Mouse (Mus musculus) cerebellum, postnatal 4 days (tissue): ENCODE measurements at regions not wholly inside any gene's neighbourhood (a gene's known extent, or its start where the extent isn't known, plus 50 kb on each side); places are given as distances from the start of the nearest gene placed in this dataset.
"Not testable (repeated sequence)": the region's sequence is repeated elsewhere in the genome, so short reads cannot be mapped to it uniquely, and the experiment has no call there.

Experiments used
- DNase-seq, 2 experiments: peaks; one replicate each; pipeline ENCODE4 v3.0.0; 2022; ENCODE audit warnings: low spot score in 2 of 2, mixed read lengths in 1 of 2

- DNase-seq: no peak
Observed at GRCm38 (mm10) chr8:89562597-89562996, 518.6 kb upstream of the Sall1 start.

DNA sequence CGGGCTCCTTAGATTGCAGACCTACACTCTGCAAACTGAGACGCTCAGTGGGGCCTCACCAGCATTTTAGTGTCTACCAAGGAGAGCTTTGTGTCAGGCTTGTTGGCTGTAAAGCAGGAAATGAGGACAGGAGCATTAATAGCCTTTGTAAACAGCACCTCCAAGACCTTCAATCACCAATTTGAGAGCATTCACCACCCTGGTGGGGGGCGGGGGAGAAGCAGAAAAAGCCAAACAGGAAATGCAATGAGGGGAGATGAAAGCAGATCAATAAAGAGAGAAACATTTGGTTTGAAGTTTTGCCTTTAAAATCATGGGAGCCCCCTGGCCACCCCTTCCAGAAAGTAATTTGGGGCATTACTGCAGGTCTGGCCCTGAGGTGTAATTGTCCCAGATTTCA, 497.3 kb upstream of the Sall1 start:
- DNase-seq: no peak

DNA sequence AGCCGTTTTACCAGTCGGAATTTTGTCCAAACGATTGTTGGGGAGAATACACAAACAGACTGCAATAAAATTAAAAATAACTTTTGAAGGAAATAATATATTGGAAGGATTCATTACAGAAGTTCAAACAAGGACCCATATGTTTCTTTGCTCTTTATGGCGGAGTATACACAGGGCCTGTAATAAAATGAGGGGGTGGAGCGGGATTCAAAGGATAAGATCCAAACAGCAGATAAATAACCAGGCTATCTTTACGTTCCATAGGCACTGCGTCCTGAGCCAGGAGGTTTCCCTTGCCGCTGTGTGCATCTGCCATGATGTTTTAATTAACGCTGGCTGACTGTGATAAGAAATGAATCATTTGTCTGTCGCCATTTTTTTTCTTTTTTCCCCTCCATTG, 490.6 kb upstream of the Sall1 start:
- no peak for DNase-seq

DNA sequence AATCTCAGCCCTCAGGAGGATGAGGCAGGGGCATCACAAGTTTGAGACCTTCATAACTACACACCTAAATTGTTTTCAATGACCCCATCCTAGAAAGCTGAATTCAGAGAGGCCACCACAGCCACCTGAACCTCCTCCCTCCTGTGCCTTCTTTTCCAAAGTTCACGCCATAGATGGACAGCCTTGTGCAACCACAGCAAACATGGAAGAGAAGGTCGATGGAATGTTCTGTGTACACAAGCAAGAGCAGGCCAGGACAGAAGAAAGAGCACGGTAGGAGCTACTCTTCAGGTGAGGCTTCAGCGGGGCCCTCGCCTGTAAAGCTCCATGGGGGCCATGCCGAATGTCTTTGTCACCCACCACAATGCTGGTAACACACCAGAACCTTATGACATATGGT, 481.1 kb upstream of the Sall1 start:
- DNase-seq: no peak

- DNase-seq: no peak
Observed at GRCm38 (mm10) chr8:89523336-89523735, 479.4 kb upstream of the Sall1 start.

DNA sequence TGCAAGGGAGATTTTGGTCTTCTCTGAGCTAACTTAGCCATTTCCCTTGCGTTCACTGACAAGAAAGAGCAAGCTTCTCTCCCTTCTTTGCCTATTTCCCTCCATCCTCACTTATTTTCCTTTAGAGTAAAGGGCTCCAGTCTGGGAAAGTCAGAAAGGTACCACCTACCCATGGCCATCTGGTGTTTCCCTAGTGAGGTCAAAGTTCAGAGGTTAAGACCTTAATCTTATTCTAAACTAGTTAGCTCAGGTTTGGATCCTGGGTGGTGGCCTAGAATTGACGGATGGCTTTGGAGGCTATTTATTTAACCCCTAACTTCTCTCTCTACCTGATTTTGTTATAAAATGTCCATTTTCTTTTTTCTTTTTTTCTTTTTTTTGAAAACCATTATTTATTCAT, 472.6 kb upstream of the Sall1 start:
- no peak for DNase-seq

DNA sequence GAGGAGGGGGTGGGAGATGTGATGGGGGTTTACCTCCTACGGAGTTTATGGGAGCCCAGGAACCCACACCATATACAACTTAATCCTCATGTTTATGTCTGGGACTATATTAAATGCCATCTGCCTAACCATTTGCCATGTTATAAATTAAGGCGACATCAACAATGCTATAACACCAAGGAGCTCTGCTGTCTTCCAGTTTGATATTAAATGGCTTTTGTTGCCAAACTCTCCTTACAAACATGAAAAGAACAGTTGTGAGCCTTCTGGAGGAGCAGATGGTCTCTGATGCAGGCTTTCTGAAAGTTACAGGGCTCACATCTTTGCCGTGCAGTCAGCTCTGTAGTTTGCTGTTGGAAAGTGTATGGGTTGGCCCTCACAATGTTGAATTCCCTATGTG, 470.3 kb upstream of the Sall1 start:
- DNase-seq: no peak

DNA sequence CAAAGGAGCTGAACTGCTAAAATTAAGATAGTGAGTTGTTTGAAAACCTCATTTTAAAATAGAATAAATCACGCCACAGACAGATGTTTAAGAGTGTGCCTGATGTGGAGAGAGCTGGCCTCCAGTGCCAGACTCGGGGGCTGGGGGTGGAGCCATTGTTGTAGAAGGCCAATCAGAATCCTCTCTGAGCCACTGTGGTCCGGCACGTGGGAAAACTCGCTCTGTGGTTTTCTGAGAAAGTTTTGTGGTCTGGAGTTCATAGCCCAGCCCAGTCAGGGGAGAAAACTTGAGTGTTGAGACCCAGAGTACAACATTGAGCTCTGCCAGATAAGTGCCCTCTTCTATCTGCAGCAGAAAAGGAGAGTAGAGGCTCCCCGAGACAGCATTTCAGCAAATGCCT, 463.7 kb upstream of the Sall1 start:
- no peak for DNase-seq

DNA sequence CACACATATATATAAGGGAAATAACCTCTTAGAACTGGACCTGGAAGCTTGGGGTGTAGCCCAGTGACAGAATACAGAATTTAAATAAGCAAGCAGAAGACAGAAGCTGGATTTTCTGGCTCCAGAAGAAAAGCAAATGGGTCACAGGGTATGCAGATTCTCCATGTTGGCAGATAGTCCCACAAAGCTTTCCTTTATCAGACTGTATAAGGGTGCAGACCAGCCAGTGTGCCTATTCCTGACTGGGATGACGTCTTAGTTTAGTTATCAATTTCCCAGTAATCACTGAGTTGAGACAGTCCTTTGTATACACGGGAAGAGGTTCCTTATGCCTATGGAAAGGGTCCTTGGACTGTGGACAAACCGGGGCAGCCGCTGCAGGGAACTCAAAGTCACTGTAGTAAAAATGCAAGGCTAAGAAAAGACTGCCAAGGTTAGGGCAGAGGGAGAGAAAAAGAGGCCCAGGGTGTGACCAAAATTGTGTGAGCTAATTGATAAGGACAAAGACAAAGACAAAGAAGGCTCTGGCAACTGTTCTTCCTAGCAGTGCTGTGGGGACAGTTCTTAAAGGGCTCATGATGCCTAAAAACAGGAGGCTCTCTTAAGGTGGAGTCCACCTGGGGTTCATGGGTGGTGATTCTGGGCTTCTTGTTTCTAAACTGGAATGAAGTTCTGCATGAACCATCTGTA, 459.7 kb upstream of the Sall1 start:
- no peak for DNase-seq

GRCm38 (mm10) chr8:89503030-89503429, 459.1 kb upstream of the Sall1 start:
- DNase-seq: no peak

DNA sequence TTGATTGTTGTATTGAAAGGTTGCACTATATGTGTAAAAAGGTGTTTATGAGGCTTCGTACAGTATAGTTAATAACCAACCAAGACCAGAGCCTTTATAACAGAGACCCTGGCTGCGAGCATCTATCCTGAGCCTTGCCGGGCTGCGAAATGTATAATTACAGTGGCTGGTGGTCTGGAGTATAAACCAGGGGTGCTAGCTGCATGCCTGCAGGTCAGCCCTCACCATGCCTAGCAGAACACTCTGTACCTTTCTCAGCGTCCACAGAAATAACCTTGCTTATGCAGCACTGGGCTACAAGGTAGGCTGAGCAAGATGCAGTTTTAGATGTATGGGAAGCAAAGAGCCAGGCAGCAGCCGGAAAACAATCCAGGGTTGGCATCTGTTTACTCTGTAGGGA, 457.8 kb upstream of the Sall1 start:
- DNase-seq: no peak

GRCm38 (mm10) chr8:89499831-89500230, 455.9 kb upstream of the Sall1 start:
- DNase-seq: peak in 1 of 2 experiments; percentile 5

GRCm38 (mm10) chr8:89498088-89498695, 454.2 kb upstream of the Sall1 start:
- no peak for DNase-seq

DNA sequence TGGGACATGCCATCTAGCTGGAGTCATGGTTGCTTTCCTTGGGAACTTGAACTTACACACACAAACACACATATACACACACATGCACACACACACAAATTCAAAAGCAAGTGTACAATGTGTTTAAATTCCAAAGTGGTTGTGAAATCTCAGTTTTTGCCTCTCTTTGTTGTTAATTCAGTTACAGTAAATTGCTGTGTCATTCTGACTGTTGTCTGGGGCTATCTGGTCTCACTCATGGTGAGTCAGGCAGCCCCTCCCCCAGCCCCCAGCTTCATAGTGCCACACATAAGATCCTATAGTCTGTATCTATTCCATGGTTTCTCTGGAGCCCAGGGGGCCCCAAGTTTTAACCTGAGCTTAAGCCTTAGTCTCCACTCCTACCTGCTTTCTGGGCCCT, 448.4 kb upstream of the Sall1 start:
- no peak for DNase-seq

DNA sequence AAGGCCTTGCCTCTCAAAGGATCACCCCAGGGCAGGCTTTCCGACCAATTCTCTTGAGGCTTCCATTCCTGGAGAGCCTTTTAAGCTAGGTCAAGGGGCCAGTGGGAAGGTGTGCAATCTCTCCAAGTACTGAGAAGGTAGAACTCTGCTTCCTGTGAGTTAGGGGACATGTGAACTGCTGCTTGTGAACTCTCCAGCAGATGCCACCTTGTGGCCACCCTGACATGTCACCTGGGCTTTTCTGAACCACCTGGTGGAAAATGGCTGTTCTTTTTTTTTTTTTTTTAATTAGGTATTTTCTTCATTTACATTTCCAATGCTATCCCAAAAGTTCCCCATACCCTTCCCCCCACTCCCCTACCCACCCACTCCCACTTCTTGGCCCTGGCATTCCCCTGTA, 438.5 kb upstream of the Sall1 start:
- not testable (repeated sequence) for DNase-seq

DNA sequence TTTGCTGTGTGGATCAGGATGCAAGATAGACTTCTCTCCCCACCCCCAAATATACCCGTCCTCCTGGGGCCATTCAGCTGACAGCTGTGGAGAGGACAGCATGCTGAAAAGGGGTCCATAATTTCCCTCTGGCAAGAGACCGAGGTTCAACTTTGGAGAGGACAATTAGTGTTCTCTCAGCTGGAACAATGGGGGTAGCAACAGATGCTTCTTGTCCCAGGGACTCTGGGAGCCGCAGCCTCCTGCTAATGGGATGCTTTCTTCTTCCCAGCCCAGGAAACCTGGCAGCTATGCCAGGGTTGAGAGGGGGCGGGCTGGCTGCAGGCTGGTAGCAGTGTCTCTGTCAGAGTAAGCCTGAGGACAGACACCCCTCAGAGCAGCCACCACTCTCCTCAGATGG, 433.0 kb upstream of the Sall1 start:
- peak in 1 of 2 experiments; percentile 43 for DNase-seq

DNA sequence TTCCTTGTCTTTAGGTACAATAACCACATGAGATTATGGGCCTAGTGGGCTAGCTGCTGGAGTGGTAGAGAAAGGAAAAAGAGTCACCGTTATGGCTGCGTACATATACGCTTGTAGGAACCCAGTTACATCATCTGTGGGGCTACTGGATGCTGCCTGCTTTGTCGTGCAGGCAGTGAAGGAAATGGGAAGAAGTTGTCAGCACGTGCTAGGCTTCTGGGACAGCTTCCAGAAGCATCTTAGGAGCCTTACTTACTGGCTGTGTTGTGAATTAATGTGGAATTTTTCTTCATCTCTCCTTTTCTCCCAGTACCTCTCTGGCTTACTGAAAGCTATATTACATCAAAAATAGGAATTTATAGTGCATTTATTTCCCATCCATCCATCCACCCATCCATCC, 427.2 kb upstream of the Sall1 start:
- no peak for DNase-seq

DNA sequence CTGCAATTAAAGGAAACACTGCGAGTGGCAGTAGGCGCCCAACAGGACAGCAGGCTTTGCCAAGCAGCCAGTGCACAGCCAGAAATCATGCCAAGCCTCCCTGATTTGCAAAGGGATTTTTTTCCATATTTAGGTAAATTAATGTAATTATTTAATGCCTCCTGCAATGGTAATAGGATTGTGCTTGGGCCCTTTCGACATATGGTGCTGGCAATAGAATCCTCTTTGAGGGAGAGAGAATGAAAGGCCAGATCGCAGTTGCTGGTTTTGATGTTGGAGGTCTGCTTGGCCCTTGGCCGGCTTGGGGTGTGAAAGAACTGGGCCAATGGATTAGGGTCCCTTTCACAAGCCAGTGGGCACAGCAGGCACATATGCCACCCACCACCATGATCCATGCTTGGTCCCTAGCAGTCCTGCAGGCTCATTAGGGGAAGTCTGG, 424.8 kb upstream of the Sall1 start:
- DNase-seq: peak in 1 of 2 experiments; percentile 67

- DNase-seq: peak in 1 of 2 experiments; percentile 12
Observed at GRCm38 (mm10) chr8:89465211-89465753, 421.3 kb upstream of the Sall1 start.

DNA sequence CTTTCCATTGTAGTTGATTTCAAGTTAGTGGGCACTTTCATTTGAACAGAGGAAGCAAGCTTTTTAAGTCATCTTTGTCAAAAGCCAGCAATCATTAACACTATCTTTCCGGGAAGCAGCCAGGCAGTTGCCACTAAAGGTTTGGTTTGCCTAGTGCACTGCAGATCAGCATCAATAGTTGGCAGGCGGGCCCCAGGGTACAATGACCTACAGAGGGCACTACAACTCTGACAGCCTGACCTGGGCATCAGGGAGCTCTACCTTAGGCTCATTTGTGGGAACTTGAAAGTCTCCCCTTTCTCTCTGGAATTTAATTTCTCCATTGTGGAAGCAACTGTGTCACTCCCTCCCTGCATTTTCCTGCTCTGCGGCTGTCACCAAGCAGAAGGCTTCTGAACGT, 412.6 kb upstream of the Sall1 start:
- DNase-seq: no peak

GRCm38 (mm10) chr8:89455731-89456130, 411.8 kb upstream of the Sall1 start:
- DNase-seq: no peak

- no peak for DNase-seq
Observed at GRCm38 (mm10) chr8:89454197-89454596, 410.2 kb upstream of the Sall1 start.

DNA sequence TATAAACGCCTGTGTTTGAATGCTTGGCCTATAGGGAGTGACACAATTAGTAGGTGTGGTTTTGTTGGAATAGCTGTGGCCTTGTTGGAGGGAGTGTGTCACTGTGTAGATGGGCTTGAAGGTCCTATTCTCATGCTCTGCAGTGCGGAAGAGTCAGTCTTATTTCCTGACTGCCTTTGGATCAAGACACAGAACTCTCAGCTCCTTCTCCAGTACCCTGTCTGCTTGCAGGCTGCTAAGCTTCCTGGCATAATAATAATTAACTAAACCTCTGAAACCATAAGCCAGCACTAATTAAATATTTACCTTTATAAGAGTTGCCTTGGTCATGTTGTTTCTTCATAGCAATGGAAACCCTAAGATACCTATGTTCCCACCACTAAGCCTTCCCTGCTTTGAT, 409.8 kb upstream of the Sall1 start:
- DNase-seq: no peak
